Mouse (Mus musculus) inflammation-experienced regulatory T-cells, adult 6 months (primary cell): ENCODE results near the gene Wfdc6b. TPM values are rescaled to one million over a fixed set of nuclear protein-coding genes. Genes with fewer than 3 reads are reported as not detected.
"Not testable (repeated sequence)": the region's sequence is repeated elsewhere in the genome, so short reads cannot be mapped to it uniquely, and the experiment has no call there.

Source experiments
- ATAC-seq: one replicate; pipeline ENCODE4 v1.8.0; 2017
- polyA plus RNA-seq, 3 experiments: library from polyadenylated mRNA; unstranded; fragments of 100-300 nt; shearing (Covaris generic); gene quantifications; one replicate each; pipeline ENCODE4 v1.2.1; 2017

Wfdc6b gene
- not detected for polyA plus RNA-seq

DNA sequence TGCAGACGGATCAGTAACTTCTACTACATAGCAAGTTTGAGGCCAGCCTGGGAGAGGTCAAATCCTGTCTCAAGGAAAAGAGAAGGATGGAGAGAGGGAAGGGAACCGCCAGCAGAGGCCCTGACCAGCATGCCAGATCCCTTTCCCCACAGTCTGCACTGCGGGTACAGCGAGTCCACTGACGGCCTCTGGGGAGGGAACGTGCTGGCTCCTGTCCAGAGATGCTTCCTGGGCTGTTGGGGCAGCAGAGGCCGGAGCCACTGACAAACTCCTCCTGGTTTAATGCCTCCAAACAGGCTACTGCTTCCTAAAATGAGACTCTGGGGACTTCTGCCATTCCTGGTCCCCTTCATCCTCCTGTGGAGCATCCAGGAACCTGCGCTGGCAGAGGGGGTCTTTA is at the start of gene Wfdc6b, which contains the start of gene Wfdc8:
Gene Wfdc6b, plus strand, starts transcription at position 52 of the 400 bp plus-strand sequence.
Gene Wfdc8, minus strand, starts transcription at position 156 of the 400 bp plus-strand sequence.
- ATAC-seq: not testable (repeated sequence)

DNA sequence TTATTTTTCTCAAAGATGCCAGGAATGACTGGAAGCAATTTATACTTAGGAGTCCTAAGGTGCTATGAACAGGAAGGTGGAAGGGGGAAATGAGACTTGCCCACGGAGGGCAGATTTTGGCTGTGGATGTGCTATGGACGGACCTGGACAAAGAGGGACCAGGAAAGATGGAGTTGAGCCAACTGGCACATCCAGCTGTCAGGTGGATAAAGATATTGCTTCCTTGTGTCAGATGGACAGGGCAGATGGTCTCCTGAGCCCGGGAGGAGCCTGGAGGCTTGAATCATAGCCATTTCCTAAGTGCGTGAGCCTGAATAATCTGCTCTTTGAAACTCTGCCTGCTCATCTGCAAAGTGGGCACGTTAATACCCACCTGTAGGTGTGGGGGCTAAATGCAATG is 49.0 kb upstream of the Wfdc6b start:
- no peak for ATAC-seq

DNA sequence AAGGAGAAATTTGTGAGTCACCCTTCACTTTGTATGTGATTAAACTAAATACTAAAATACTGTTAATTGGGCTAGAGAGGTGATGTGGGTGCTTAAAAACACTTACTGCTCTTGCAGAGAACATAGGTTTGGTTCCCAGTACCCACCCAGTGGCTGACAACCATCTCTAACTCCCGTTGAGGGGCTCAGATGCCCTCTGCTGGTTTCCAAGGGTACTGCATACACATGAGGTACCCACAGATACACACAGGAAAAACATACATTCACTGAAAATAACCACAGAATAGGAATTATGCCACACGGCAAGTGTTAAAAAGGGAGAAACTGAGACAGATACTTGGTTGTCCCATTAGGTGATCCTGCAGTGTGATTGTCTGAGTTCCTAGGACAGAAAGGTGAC is 46.3 kb upstream of the Wfdc6b start:
- no peak for ATAC-seq

DNA sequence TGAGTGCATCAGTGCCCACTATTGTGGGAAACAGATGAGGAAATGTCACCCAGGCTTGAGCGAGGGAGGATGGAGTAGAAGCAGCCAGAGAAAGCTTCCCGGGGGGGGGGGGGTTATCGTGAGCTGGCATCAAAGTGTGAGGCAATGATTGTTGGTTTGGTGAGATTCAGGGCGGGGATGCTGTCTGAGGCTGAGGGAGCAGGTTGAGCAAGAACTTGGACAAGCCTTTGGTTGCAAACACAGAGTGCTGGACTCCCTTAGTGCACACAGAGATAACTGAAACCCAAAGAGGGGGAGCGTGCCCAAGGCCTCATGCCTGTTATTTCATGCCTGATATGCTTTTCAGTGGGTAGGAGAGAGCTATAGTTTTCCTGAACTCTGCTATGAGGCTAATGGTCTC is 45.9 kb upstream of the Wfdc6b start:
- no peak for ATAC-seq

DNA sequence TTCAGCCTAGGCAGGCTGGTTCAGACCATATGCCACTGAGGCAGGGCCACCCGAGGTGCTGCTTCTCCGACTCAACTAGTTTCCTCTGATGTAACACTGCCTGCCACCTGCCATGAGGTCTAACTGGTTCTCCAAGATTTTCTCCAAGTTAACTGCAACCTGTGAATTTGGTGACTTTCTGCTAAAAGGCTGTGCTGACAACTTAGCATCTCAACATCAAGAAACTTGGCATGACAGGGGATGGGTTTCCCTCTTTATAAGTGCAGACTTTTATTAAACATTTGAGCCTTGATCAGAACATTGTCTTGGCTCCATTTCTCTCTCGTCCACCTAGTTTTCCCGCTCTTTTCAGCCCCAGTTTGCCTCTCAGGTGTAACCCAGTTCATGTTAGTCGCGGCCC is 40.0 kb upstream of the Wfdc6b start, which contains the start of gene Spint3:
Gene Spint3, minus strand, starts transcription at position 101 of the 400 bp plus-strand sequence.
- not testable (repeated sequence) for ATAC-seq

DNA sequence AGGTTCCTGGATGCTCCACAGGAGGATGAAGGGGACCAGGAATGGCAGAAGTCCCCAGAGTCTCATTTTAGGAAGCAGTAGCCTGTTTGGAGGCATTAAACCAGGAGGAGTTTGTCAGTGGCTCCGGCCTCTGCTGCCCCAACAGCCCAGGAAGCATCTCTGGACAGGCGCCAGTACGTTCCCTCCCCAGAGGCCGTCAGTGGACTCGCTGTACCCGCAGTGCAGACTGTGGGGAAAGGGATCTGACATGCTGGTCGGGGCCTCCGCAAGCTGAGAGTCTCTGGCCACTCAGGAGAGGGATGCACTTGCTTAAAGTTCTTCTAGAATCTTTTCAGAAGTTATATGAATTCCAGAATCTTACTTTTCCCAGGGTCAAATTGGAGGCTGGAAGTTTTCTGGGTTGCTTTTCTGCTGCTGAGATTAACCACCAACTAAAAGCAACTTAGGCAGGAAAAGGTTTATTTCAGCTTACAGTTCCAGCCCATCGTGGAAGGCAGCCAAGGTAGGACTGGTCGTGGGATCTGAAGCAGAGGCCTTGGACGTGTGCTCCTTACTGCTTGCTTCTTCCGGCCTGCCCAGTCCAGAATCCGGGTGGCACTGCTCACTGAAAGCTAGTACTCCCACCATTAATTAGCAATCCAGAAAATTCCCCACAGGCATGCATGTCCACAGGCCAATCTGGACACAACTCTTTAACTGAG is 28.1 kb upstream of the Wfdc6b start, which contains the start of gene Wfdc6a:
Gene Wfdc6a, minus strand, starts transcription at position 423 of the 701 bp plus-strand sequence.
- not testable (repeated sequence) for ATAC-seq

DNA sequence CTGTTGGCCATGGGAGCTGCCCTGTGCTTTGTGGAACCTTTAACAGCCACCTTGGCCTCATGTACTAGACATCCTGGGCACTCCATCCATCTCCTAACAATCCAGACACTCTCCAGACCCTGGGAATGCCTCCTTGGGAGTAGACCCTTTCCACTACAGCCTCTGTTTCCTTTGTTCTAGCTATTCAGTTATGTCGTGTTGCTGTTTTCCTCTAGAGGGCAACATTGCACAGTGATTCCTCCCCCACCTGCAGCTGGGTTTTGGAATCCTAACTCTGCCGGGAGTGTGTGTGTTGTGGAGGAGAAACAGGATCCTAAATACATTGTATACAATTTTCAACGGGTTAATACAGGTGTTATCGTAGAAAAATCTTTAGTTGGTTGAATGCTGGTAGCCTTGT is 21.3 kb upstream of the Wfdc6b start:
- ATAC-seq: no peak

DNA sequence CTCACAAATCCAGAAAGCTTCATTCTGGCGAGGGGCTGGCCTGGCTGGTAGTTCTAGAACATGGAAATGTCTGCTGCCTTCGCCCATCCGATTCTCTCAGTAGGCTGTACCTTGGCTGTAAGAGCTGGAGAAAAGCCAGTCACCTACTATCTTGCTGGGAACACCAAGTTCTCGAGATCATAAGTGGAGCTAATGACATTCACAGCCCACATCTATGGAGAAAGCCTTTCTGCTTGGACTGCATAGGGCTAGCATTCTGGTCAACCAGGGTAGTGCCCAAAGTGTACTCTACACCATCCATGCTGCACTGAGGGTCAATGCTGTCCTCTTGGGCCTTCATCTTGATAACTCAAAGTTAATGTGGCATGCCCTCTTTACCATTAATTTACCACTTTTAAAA is 19.8 kb upstream of the Wfdc6b start, which contains the start of gene Eppin:
Gene Eppin, minus strand, starts transcription at position 101 of the 400 bp plus-strand sequence.
- no peak for ATAC-seq

DNA sequence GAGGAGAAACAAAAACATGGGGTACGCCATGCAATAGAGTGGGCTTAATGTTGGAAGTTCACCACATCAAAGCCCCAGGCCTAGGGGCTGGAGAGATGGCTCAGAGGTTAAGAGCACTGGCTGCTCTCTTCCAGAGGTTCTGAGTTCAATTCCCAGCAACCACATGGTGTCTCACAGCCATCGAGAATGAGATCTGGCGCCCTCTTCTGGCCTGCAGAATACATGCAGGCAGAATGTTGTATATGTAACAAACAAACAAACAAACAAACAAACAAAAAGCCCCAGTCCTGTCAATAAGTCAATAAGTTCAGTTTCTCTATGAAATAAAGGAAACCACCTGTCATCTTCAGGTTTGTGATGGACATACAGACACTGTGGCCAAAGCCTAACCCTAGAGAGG is 13.1 kb upstream of the Wfdc6b start:
- no peak for ATAC-seq

DNA sequence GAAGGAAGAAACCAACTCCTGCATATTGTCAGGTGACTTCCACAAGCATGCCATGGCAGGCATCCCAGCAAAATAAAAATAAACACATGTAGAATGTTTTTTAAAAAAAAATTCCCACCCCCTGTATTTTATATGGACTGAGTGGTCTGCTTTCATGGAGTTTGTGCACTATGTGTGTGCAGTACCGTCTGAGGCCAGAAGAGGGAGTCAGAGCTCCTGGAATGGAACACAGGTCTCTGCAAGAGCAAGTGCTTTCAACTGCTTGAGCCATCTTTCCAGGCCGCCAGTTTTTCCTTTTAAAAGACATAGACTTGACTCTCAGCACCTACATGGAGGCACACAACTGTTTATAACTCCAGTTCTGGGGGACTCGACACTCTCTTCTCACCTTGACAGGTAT is 9.8 kb upstream of the Wfdc6b start:
- no peak for ATAC-seq

DNA sequence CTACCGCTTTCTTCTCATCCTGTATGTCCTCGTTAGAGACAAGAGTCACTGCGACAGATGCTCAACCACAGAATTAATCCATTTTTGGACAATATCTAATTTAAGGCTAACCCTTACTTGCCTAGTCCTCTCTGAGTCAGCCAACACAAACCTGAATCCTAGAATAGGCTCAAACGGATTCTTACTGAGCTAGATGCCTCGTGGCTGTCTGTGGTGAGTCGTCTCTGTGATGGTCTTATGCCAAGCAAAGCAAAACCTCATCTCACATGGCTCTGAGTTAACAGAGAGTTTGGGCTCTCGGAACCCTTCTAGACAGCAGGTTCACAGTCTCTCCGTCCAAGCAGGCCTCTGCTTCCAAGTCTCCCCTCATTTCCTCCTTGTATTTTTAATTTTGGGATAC is 8.9 kb upstream of the Wfdc6b start:
- ATAC-seq: no peak

DNA sequence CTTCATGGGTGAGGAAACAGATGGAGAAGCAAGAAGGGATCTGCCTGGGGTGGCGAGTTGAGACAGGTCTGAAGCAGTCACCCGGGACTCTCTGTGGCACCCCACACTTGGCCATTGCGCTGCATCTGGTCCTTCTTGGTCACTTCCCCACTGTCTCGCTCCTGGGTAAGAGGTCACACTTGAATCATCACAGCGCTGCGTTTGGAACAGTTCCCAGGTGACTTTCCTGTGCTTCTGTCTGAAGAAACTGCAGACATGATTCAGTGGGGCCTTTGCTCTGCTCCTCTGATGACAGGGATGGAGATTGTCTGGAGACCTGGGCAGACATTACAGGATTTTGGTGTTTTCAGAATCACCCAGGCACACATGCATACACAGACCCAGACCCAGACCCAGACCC is 4.5 kb upstream of the Wfdc6b start:
- no peak for ATAC-seq

DNA sequence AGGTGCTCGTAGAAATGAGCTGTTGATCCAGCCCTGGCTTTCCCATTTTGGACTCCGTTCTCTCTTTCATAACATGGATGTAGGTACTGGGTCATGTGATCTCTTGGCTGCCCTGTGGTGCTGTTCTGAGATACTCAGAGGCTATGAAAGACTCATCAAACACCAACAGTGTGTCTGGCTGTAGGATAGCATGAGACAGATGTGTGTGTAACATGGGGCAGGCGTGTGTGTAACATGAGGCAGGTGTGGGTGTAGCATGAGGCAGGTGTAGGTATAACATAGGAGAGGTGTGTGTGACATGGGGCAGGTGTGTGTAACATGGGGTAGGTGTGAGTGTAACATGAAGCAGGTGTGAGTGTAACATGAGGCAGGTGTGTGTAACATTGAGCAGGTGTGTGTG is 2.1 kb downstream of the Wfdc6b start:
- no peak for ATAC-seq

DNA sequence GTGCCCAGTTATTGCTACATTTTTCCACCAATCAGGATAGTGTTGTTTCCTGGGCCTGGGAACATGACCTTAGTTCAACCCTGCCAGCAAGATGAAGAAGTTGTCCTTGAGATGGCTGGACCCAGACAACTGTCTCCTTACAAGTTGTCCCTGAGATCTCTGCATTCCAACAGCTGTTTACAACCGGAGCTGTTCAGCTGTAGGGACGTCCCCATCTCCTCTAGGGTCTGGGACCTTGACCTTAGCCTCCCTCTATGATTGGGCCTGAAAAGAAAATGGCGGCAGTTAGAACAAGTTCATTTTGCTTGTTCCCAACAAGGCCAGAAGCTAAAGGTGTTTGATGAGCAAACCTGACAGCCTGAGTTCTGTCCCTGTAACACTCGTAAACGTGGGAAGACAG is 5.7 kb downstream of the Wfdc6b start:
- no peak for ATAC-seq

DNA sequence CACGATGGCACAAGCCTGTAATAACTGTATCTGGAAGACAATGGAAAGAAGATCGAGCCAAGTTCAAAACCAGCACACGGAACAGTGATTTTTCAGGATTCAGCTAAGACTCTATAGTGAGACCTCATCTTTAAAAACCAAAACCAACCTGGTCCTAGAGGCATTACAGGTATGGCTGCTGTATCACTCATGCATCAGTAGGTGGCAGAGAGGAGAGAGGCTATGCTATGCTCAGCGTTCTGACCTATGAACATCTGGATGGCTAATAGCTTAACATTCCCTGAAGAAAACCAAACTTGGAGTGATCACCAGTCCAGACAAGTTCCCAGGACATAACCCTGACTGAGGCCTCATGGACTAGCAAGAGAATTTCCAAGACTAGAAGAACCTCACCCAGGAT is 8.5 kb downstream of the Wfdc6b start:
- ATAC-seq: no peak

DNA sequence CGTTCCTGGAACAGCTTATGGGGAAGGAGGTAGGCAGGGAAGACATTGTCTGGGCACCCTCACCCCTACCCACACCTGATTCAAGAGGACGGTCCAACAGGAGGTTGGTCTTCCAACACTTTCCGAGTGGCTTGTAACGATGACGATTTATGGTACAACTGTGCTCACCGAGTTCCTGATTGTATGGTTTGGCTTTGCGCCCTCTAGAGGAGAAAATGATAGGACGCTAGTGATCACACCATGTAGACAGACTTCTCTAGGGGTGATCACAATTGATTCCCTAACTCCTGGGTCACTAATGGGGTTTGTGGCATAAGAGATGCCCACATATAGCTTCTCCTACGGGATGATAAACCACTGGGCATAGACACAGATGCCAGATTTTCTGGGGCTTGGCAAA is 21.9 kb downstream of the Wfdc6b start:
- ATAC-seq: no peak

DNA sequence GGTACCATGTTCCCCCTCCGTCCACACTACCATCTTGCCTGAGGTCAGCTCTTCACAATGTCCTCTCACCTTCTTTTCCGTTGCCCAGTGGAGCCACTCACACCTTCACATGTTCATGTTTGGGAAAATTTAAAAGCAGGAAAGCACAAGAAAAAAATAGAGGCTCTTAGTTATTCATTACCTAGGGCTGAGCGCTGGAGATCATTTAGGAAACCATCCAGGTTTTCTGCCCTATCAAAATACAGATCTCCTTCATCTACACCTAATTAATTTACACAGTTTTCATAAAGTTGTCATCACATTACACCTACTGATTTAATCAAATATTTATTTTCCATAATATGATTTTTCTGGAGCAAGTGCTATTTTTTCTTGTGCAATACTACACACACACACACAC is 25.4 kb downstream of the Wfdc6b start, which contains the start of gene Wfdc16:
Gene Wfdc16, minus strand, starts transcription at position 101 of the 400 bp plus-strand sequence.
- ATAC-seq: no peak

DNA sequence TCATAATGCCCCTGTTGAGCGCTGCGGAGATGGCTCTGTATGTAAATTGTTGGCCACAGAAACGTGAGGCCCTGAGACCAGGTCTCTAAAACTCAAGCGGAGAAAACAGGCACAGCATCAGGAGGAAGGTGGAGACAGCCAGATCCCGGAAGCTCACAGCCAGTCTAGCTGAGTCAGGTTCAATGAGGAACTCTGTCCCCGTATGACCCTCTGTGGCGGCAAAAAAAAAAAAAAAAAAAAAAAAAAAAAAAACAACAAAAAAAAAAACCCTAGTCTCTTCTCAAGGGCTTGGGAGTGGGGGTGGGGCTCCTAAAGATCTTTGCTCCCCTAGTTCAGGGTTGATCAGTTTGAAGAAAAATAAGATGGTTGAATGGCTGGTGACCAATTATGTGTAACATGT is 27.8 kb downstream of the Wfdc6b start:
- no peak for ATAC-seq

DNA sequence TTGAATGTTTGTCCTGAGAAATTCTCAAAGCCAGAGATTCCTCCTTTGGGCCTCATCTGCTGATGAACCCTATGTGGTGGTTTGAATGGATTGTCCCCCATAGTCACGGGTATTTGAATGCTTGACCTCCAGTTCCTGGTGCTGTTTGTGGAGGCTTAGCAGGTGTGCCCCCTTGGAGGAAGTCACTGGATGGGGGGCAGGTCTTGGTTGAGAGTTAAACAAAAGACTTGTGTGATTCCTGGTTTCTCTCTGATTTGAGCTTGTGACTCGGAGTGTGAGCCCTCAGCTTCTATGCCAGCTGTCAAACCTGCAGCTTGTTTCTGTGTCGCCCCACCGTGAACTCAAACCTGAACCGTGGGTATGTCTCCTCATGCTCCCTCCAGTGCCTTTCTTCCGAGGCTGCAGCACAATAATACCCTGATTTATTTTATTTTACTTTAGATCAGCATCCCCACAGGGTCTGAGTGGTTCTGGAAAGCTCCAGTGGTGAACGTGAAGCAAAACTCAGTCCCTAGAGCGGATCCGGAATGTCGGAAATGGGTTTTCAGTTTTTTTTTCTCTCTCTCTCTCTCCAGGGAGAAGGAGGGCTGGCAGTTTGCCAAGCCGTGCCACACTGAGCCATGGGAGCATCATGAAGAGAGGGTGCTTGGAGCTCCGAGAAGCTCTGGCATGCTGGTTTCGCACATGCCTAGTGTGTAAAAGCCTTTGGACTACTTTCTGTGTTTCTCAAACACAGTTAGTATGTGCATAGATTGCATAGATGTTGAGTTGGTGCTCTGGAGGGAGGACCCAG is 28.8 kb downstream of the Wfdc6b start:
- no peak for ATAC-seq

DNA sequence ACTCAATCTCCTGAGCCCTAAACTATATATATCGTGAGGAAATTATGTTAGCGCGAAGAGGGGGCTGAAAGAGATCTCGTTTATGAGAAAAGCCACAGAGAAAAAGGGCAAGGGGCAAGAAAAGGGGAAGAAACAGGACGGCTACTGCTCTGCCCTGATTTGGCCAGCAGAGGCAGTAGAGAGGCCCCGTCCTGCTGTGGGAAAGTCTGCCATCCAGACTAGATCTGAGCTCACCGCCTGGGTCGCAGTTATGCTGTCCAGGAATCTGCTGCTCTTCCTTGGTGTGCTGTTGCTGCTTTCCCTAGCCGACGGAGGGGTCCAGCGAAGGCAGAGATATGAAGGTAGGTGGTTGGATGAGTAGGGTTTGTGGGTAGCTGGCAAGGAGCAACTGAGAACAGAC is 42.5 kb downstream of the Wfdc6b start, which contains the start of gene Wfdc10:
Gene Wfdc10, plus strand, starts transcription at position 189 of the 400 bp plus-strand sequence.
- no peak for ATAC-seq

DNA sequence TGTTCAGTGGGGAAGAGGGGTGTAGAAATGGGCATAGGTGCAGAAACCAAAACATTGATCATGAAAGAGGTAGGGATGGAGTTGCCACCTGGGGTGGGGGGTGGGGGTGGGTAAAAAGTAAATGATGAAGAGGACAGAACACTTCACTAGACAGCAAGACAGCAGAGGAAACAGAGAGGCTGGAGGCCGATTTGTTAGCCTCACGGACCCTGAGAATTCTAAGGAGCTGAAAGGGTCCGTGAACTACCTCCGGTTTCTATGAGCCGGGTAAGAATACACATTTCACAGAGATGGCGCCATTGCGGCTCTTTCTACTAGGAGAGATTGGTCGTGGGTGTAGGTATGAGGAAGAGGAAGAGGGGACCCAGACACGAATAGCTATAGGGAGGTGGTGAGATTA is 43.2 kb downstream of the Wfdc6b start, which contains the start of gene Wfdc9:
Gene Wfdc9, minus strand, starts transcription at position 101 of the 400 bp plus-strand sequence.
- no peak for ATAC-seq

DNA sequence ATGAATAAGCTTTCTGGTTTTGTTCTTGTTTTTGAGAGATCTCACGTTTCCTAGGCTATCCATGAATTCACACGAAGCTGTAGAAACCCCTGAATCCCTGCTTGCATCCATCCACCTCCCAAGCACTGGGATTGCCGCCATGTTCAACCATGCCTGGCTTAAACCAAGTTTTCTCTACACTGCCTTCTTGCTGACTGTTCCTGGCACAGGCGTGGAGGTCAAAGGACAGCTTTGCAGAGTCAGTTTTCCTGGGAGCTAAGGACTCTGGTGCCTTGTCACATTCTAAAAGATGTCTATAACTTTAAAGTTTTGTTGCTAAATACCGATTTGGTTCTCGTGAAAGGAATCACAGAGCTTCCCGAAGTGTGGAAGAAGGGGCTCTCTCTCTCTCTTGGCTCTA is 51.5 kb downstream of the Wfdc6b start:
- no peak for ATAC-seq
